Mouse (Mus musculus) embryonic facial prominence, embryonic 13.5 days (tissue): Measurements from ENCODE around the gene Hist1h1b. TPM values are rescaled to one million over a fixed set of nuclear protein-coding genes. Genes with fewer than 3 reads are reported as not detected.
"Not testable (repeated sequence)": the region's sequence is repeated elsewhere in the genome, so short reads cannot be mapped to it uniquely, and the experiment has no call there.

Experiments used
- ATAC-seq: fragments of 200-750 bp; cut with Nextera tagmentation; 2 replicates; pipeline ENCODE4 v1.8.0; 2017; ENCODE audit warnings: low read depth; ENCODE audit not compliant: insufficient number of reproducible peaks, insufficient read depth, low FRiP score, low TSS enrichment
- H3K27ac ChIP-seq: fragments of 300-500 bp; sonication (generic); 2 replicates; pipeline ENCODE4 v1.5.1; 2015; ENCODE audit warnings: moderate library complexity, mild to moderate bottlenecking, inconsistent platforms
- H3K27me3 ChIP-seq: fragments of 300-500 bp; sonication (generic); 2 replicates; pipeline ENCODE4 v1.6.1; 2015; ENCODE audit warnings: mild to moderate bottlenecking, inconsistent platforms
- H3K36me3 ChIP-seq: fragments of 300-500 bp; sonication (generic); 2 replicates; pipeline ENCODE4 v1.6.1; 2015; ENCODE audit warnings: mild to moderate bottlenecking, inconsistent platforms
- H3K4me1 ChIP-seq: fragments of 300-500 bp; sonication (generic); 2 replicates; pipeline ENCODE4 v1.6.1; 2015; ENCODE audit warnings: inconsistent platforms
- H3K4me2 ChIP-seq: fragments of 300-500 bp; sonication (generic); 2 replicates; pipeline ENCODE4 v1.6.1; 2015; ENCODE audit warnings: moderate library complexity, mild to moderate bottlenecking, inconsistent platforms
- H3K4me3 ChIP-seq: fragments of 300-500 bp; sonication (generic); 2 replicates; pipeline ENCODE4 v1.5.1; 2015; ENCODE audit warnings: mild to moderate bottlenecking, inconsistent platforms
- H3K9ac ChIP-seq: fragments of 300-500 bp; sonication (generic); 2 replicates; pipeline ENCODE4 v1.6.1; 2015; ENCODE audit warnings: mild to moderate bottlenecking, inconsistent platforms
- H3K9me3 ChIP-seq: fragments of 300-500 bp; sonication (generic); 2 replicates; pipeline ENCODE4 v1.6.1; 2016; ENCODE audit warnings: inconsistent platforms
- WGBS: fragments of 180-500 bp; shearing (Covaris S2); methylation state at CpG from one replicate; pipeline ENCODE4 v1.1.7; 2015; ENCODE audit warnings: mixed read lengths; 5-methylcytosine and 5-hydroxymethylcytosine counted together
- polyA plus RNA-seq: library from polyadenylated mRNA; unstranded; fragments of >200 nt; fragmentation: Nextera tagmentation; extraction: Ambion mirVana; gene quantifications from 2 replicates; pipeline ENCODE4 v1.2.1, GENCODE M21; 2015

The Hist1h1b gene
- polyA plus RNA-seq, 1 experiment from 2014 or later: 32.9 TPM

- Histone ChIP-seq H3K4me3 (peak overlapping the region; percentile 68), H3K36me3 (no peaks in the 10 kb centered on the region), H3K9me3 (no peaks in the 10 kb centered on the region), H3K4me2 (peak overlapping the region; percentile 96), H3K27ac (peak overlapping the region; percentile 97), H3K4me1 (peaks cover 32% of the 10 kb centered on the region), H3K9ac (peak overlapping the region; percentile 91), H3K27me3 (no peaks in the 10 kb centered on the region)
- peak; percentile 87 for ATAC-seq
- WGBS: 4% methylated on average over 33 of the region's 33 CpGs
These were observed 1.3 kb downstream of the Hist1h1b start for GRCm38 (mm10) chr13:21778814-21779766.

GRCm38 (mm10) chr13:21755707-21756106, 24.7 kb downstream of the Hist1h1b start:
- 67% methylated on average over 1 of the region's 1 CpGs for WGBS
- no peaks in the 10 kb centered on the region for H3K36me3 ChIP-seq
- H3K4me2 ChIP-seq: peak overlapping the region; percentile 77
- peaks cover 11% of the 10 kb centered on the region for H3K4me1 ChIP-seq
- no peaks in the 10 kb centered on the region for H3K9me3 ChIP-seq
- H3K27me3 ChIP-seq: no peaks in the 10 kb centered on the region
- ATAC-seq: no peak
- no peak overlapping the region for H3K9ac ChIP-seq
- no peak overlapping the region for H3K27ac ChIP-seq
- no peak overlapping the region for H3K4me3 ChIP-seq

GRCm38 (mm10) chr13:21754294-21755001, 26.0 kb downstream of the Hist1h1b start:
- Histone ChIP-seq H3K4me2 (peak overlapping the region; percentile 77), H3K9ac (peak overlapping the region; percentile 74), H3K4me1 (peaks cover 11% of the 10 kb centered on the region), H3K4me3 (peak overlapping the region; percentile 49), H3K27ac (peak overlapping the region; percentile 95)
- under 1% methylated on average over 24 of the region's 26 CpGs for WGBS
- H3K36me3 ChIP-seq, H3K27me3 ChIP-seq, H3K9me3 ChIP-seq, ATAC-seq: not testable (repeated sequence)

- peak within 1 kb of the TSS; percentile 77 for H3K4me2 ChIP-seq
- not testable (repeated sequence) for H3K9me3 ChIP-seq, H3K36me3 ChIP-seq, H3K27me3 ChIP-seq
- peak within 1 kb of the TSS; percentile 49 for H3K4me3 ChIP-seq
- WGBS: under 1% methylated on average over 48 of the region's 50 CpGs
- peak within 1 kb of the TSS; percentile 80 for H3K9ac ChIP-seq
- H3K27ac ChIP-seq: peak within 1 kb of the TSS; percentile 95
- ATAC-seq: peak; percentile 93
- H3K4me1 ChIP-seq: peaks cover 13% of the 10 kb centered on the region
These were observed 26.7 kb downstream of the Hist1h1b start, which contains the start of the genes Hist1h2ak and Hist1h2bn for GRCm38 (mm10) chr13:21753524-21754285. TSS of gene Hist1h2ak (minus strand) at chr13:21753827. TSS of gene Hist1h2bn (plus strand) at chr13:21754123.

GRCm38 (mm10) chr13:21753051-21753523, 27.3 kb downstream of the Hist1h1b start:
- peak overlapping the region; percentile 77 for H3K4me2 ChIP-seq
- ATAC-seq: no peak
- peaks cover 13% of the 10 kb centered on the region for H3K4me1 ChIP-seq
- no peaks in the 10 kb centered on the region for H3K9me3 ChIP-seq
- peak overlapping the region; percentile 80 for H3K9ac ChIP-seq
- H3K27ac ChIP-seq: peak overlapping the region; percentile 95
- no peaks in the 10 kb centered on the region for H3K27me3 ChIP-seq
- H3K36me3 ChIP-seq: no peaks in the 10 kb centered on the region
- 1% methylated on average over 10 of the region's 10 CpGs for WGBS
- H3K4me3 ChIP-seq: peak overlapping the region; percentile 49

- H3K27ac ChIP-seq: peak overlapping the region; percentile 95
- H3K36me3 ChIP-seq: no peaks in the 10 kb centered on the region
- peak overlapping the region; percentile 14 for H3K4me3 ChIP-seq
- ATAC-seq: no peak
- H3K9me3 ChIP-seq: no peaks in the 10 kb centered on the region
- 34% methylated on average over 3 of the region's 3 CpGs for WGBS
- H3K4me1 ChIP-seq: peaks cover 16% of the 10 kb centered on the region
- H3K9ac ChIP-seq: peak overlapping the region; percentile 55; the same call in 1 of the 2 replicates
- peak overlapping the region; percentile 77 for H3K4me2 ChIP-seq
- no peaks in the 10 kb centered on the region for H3K27me3 ChIP-seq
These were observed 28.1 kb downstream of the Hist1h1b start for GRCm38 (mm10) chr13:21752356-21752755.

GRCm38 (mm10) chr13:21751827-21752226, 28.6 kb downstream of the Hist1h1b start:
- ATAC-seq: no peak
- H3K27ac ChIP-seq: peak overlapping the region; percentile 95
- no peaks in the 10 kb centered on the region for H3K27me3 ChIP-seq
- H3K9me3 ChIP-seq: no peaks in the 10 kb centered on the region
- 77% methylated on average over 3 of the region's 3 CpGs for WGBS
- H3K36me3 ChIP-seq: no peaks in the 10 kb centered on the region
- peak overlapping the region; percentile 77; the same call in 1 of the 2 replicates for H3K4me2 ChIP-seq
- H3K4me3 ChIP-seq: no peak overlapping the region
- H3K9ac ChIP-seq: peak overlapping the region; percentile 55; the same call in 1 of the 2 replicates
- peaks cover 18% of the 10 kb centered on the region for H3K4me1 ChIP-seq

- Histone ChIP-seq H3K4me2 (no peak overlapping the region), H3K4me1 (peaks cover 18% of the 10 kb centered on the region)
- ATAC-seq: no peak
These were observed 29.0 kb downstream of the Hist1h1b start for GRCm38 (mm10) chr13:21751417-21751816.

GRCm38 (mm10) chr13:21750159-21751017, 30.0 kb downstream of the Hist1h1b start, which contains the start of gene Hist1h4k:
TSS of gene Hist1h4k (minus strand) at chr13:21750505.
- peak within 1 kb of the TSS; percentile 98 for H3K27ac ChIP-seq
- H3K4me1 ChIP-seq: peaks cover 18% of the 10 kb centered on the region
- not testable (repeated sequence) for H3K27me3 ChIP-seq, H3K36me3 ChIP-seq, H3K9me3 ChIP-seq
- under 1% methylated on average over 49 of the region's 56 CpGs for WGBS
- H3K4me2 ChIP-seq: peak within 1 kb of the TSS; percentile 84
- peak within 1 kb of the TSS; percentile 79 for H3K9ac ChIP-seq
- peak within 1 kb of the TSS; percentile 58 for H3K4me3 ChIP-seq
- peak; percentile 85 for ATAC-seq

More at GRCm38 (mm10) chr13:21751417-21751816, 29.0 kb downstream of the Hist1h1b start:
- Histone ChIP-seq H3K9ac (no peak overlapping the region), H3K27me3 (no peaks in the 10 kb centered on the region), H3K9me3 (no peaks in the 10 kb centered on the region), H3K27ac (peak overlapping the region; percentile 95; the same call in 1 of the 2 replicates), H3K36me3 (no peaks in the 10 kb centered on the region), H3K4me3 (no peak overlapping the region)
